Mouse (Mus musculus): Measurements from ENCODE around the gene Paxx. TPM values are rescaled to one million over a fixed set of nuclear protein-coding genes. Genes with fewer than 3 reads are reported as not detected.

Paxx gene
- polyA plus RNA-seq (2015; fragmentation: Nextera tagmentation; extraction: Ambion mirVana): 30.4 and 31.8 TPM in 2 replicates

DNA sequence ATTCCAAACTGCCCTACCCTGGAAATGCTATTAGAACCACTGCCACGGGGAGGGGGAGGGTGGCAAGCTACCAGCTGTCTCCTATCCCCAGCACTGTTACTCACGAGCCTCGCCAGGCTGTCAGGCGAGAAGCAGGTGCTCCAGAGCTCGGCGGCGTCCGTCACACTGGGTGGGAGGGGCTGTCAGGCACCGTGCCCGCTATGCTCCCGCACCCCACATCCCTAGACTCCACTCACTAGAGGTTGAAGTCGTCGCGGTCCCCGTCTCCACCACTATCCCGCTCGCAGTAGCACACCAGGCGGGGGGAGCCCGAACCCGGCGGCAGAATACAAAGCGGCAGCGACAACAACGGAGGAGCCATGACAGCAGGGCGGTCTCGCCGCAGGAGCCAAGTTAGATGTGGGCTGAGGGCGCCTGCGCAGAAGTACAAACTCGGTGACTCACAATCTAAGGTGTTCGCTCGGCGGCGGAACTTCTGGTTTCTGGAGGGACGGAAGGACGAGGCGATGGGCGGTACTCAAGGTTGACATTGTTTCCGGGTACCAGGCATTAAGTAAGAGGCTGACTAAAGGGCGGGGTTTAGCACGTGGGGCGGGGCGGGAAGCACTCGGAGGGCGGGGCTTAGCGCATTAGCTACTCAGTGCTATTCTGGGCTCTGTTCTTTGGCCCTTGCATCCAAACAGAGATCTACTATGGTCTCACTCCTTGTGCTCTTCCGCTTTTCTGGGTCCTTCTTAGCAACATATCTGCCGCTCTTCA is at the start of gene Paxx:
Gene Paxx, minus strand, starts transcription at position 544 of the 759 bp plus-strand sequence.
- Histone ChIP-seq H3K36me3 (peaks cover 8% of the 10 kb centered on the region; the same call in 1 of the 2 replicates), H3K4me1 (peaks cover 32% of the 10 kb centered on the region), H3K4me3 (replicated peaks) (peak within 1 kb of the TSS; percentile 67), H3K27me3 (no peaks in the 10 kb centered on the region), H3K9ac (peak within 1 kb of the TSS; percentile 61), H3K27ac (peak within 1 kb of the TSS; percentile 92), H3K4me2 (peak within 1 kb of the TSS; percentile 88), H3K9me3 (replicated peaks) (no peaks in the 10 kb centered on the region)
- under 1% methylated on average over 48 of the region's 48 CpGs for WGBS
- peak; percentile 90 for ATAC-seq (replicated peaks; ENCODE audit: low FRiP score)

DNA sequence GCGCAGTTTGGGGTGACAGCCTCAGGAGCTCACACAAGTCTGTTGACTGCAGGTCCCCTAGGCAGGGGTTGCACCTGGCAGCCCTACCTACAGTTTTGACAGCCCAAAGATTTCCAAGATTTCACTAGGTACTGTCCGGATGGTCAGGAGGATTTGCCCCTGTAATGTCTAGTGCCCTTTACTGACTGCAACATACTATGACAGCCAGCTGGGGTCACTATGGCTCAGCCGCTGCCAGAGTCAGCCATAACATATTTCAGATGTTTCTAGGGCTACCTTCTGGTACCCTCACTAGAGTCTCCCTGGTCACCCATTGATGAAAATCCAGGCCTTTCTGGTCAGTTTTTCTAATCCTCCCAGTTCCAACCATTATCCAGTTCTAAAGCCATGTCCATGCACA is 49.0 kb upstream of the Paxx start:
- H3K9ac ChIP-seq: no peak overlapping the region
- H3K9me3 ChIP-seq (replicated peaks): no peaks in the 10 kb centered on the region
- no peaks in the 10 kb centered on the region for H3K4me1 ChIP-seq
- no peak for ATAC-seq (replicated peaks; ENCODE audit: low FRiP score)
- 60% methylated on average over 3 of the region's 3 CpGs for WGBS
- no peaks in the 10 kb centered on the region for H3K27me3 ChIP-seq
- H3K4me3 ChIP-seq (replicated peaks): no peak overlapping the region
- H3K27ac ChIP-seq: no peak overlapping the region
- H3K36me3 ChIP-seq: peaks cover 14% of the 10 kb centered on the region
- H3K4me2 ChIP-seq: no peak overlapping the region

DNA sequence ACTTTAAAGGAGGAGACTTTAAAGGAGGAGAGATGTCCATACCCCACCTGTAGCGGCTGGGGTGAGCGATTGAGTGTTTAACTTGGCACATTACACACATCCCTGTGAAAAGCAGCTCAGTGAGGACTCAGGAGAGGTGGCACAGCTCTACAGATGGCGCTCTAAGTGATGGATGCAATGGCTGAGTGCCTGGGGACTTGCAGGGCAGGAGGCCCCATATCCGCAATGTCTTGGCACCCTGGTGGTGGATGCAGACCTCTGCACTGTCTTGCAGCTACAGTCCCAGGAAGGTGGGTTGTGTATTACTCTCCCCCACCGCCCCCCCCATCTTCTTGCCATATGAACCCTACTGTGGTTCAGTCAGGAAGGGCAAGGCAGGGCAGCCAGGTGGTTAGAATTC is 46.1 kb upstream of the Paxx start:
- Histone ChIP-seq H3K4me1 (peaks cover 8% of the 10 kb centered on the region), H3K27ac (no peak overlapping the region), H3K36me3 (peaks cover 40% of the 10 kb centered on the region), H3K9me3 (replicated peaks) (no peaks in the 10 kb centered on the region), H3K4me2 (no peak overlapping the region), H3K27me3 (no peaks in the 10 kb centered on the region), H3K9ac (no peak overlapping the region), H3K4me3 (replicated peaks) (no peak overlapping the region)
- 35% methylated on average over 5 of the region's 5 CpGs for WGBS
- 0 out of 2 replicates have a peak, but pooled peaks have one; percentile 30 for ATAC-seq (replicated peaks; ENCODE audit: low FRiP score)

DNA sequence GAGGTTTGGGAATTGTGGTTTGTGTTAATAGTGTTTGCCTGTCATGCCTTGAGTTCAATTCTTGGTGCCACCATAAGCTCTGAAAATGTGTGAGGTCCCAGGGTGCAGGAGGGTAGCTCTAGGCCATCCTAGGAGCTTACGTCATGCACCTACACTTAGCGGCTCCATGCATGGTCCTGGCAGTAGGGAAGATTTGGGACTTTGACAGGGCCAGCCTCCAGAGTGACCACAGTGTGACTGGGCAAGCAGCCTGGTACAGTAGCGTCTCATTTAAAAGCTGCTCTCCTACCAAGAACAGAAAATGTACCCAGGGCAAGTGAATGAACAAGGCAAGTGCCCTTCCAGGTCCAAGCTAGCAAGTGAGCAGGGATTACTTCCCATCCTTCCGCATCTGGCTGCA is 45.0 kb upstream of the Paxx start:
- Histone ChIP-seq H3K36me3 (peaks cover 40% of the 10 kb centered on the region), H3K4me1 (peaks cover 17% of the 10 kb centered on the region), H3K4me3 (replicated peaks) (no peak overlapping the region), H3K9me3 (replicated peaks) (no peaks in the 10 kb centered on the region), H3K9ac (no peak overlapping the region), H3K4me2 (no peak overlapping the region), H3K27ac (no peak overlapping the region), H3K27me3 (no peaks in the 10 kb centered on the region)
- ATAC-seq (replicated peaks; ENCODE audit: low FRiP score): no peak
- 95% methylated on average over 4 of the region's 4 CpGs for WGBS

DNA sequence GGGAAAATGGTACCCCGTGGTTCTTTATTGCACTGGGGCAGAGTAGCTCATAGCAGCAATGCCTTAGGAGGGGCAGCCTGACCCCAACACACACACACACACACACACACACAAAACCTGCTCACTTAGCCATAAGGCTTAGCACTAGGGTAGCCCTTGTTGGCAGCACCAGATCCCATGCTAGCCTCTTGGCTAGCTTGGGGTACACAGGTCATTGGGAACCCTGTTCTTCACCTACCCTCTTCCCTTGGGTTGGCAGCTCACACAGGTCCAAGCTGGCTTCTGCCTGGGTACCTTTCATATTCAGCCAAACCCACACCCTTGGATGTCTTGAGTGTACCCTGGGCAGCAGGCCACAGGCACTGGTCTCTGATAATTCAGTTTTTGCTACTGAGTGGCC is 44.1 kb upstream of the Paxx start:
- ATAC-seq (replicated peaks; ENCODE audit: low FRiP score): no peak
- Histone ChIP-seq H3K4me2 (no peak overlapping the region), H3K36me3 (peaks cover 40% of the 10 kb centered on the region), H3K4me3 (replicated peaks) (no peak overlapping the region), H3K27me3 (no peaks in the 10 kb centered on the region), H3K4me1 (peaks cover 21% of the 10 kb centered on the region), H3K27ac (no peak overlapping the region), H3K9ac (no peak overlapping the region), H3K9me3 (replicated peaks) (no peaks in the 10 kb centered on the region)
- 77% methylated on average over 1 of the region's 1 CpGs for WGBS

DNA sequence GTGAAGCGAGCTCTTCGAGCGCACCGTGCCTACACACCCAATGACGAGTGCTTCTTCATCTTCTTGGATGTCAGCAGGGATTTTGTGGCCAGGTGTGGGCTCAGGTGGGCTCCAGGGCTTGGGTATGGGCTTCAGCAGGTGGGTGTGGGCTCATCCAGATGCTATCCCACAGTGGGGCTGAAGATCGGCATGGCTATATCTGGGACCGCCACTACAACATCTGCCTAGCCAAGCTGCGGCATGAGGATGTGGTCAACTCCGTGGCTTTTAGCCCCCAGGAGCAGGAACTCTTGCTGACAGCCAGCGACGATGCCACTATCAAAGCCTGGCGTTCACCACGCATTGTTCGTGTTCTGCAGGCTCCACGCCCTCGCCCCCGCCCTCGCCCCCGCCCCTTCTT is 43.6 kb upstream of the Paxx start:
- no peak overlapping the region for H3K4me3 ChIP-seq (replicated peaks)
- no peak overlapping the region for H3K27ac ChIP-seq
- no peaks in the 10 kb centered on the region for H3K27me3 ChIP-seq
- 98% methylated on average over 19 of the region's 19 CpGs for WGBS
- ATAC-seq (replicated peaks; ENCODE audit: low FRiP score): no peak
- H3K4me1 ChIP-seq: peaks cover 23% of the 10 kb centered on the region
- no peak overlapping the region for H3K9ac ChIP-seq
- peaks cover 40% of the 10 kb centered on the region for H3K36me3 ChIP-seq
- H3K9me3 ChIP-seq (replicated peaks): no peaks in the 10 kb centered on the region
- H3K4me2 ChIP-seq: no peak overlapping the region

DNA sequence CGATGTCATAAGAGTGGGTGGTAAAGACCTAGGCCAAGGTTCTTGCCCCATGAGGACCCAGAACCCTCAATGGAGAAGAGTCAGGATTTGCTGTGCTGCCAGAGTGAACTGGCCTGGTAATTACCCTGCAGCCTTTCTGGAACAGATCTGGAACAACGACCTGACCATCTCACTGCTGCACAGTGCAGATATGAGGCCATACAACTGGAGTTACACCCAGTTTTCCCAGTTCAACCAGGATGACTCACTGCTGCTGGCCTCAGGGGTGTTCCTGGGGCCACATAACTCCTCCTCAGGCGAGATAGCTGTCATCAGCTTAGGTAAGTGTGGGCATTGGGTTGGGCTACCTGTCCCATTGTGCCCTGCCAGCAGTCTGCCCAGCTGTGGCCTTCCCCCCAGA is 41.8 kb upstream of the Paxx start:
- H3K9me3 ChIP-seq (replicated peaks): no peaks in the 10 kb centered on the region
- no peak overlapping the region for H3K4me3 ChIP-seq (replicated peaks)
- H3K27ac ChIP-seq: no peak overlapping the region
- H3K36me3 ChIP-seq: peaks cover 40% of the 10 kb centered on the region
- no peaks in the 10 kb centered on the region for H3K27me3 ChIP-seq
- ATAC-seq (replicated peaks; ENCODE audit: low FRiP score): no peak
- no peak overlapping the region for H3K9ac ChIP-seq
- 73% methylated on average over 3 of the region's 3 CpGs for WGBS
- no peak overlapping the region for H3K4me2 ChIP-seq
- H3K4me1 ChIP-seq: peaks cover 28% of the 10 kb centered on the region

DNA sequence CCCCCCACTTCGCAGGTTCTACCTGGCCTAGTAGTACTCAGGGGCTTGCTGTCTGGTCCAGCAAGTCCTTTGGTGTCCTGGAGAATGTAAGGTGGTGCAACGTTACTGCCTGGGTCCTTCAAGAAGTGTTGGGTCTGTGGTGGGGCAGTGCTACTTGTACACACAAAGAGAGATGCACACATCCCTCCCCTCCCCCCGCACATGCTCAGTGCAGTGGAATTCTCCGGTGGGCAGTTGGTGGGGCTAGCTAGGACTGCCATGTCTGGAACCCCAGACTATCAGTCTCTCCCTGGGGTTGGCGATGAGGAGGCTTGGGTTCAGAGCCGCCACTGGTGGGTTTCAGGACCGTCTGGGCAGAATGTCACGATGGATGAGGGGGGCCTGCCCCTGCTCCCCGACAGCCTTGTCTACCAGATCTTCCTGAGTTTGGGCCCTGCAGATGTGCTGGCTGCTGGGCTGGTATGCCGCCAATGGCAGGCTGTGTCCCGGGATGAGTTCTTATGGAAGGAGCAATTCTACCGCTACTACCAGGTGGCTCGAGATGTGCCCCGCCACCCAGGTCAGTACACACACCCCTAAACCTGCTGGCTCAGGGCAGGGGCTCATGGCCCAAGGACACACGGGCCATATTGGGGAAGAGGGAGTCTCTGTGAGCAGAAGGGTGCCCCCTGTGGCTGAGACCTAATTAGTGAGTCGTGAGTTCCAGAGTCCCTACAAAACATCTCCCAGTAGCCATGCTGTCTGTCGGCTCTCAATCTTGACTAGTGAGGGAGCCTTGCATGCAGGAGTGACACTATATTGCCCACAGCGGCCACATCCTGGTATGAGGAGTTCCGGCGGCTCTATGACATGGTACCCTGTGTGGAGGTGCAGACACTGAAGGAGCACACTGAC is 40.9 kb upstream of the Paxx start, which contains the start of gene C8g:
Gene C8g, minus strand, starts transcription at position 127 of the 894 bp plus-strand sequence.
- Histone ChIP-seq H3K36me3 (peaks cover 40% of the 10 kb centered on the region), H3K4me2 (peak within 1 kb of the TSS; percentile 93), H3K4me3 (replicated peaks) (peak within 1 kb of the TSS; percentile 87), H3K27ac (peak within 1 kb of the TSS; percentile 82), H3K27me3 (no peaks in the 10 kb centered on the region), H3K4me1 (peaks cover 30% of the 10 kb centered on the region), H3K9me3 (replicated peaks) (no peaks in the 10 kb centered on the region), H3K9ac (peak within 1 kb of the TSS; percentile 93)
- WGBS: 78% methylated on average over 20 of the region's 20 CpGs
- ATAC-seq (replicated peaks; ENCODE audit: low FRiP score): no peak

DNA sequence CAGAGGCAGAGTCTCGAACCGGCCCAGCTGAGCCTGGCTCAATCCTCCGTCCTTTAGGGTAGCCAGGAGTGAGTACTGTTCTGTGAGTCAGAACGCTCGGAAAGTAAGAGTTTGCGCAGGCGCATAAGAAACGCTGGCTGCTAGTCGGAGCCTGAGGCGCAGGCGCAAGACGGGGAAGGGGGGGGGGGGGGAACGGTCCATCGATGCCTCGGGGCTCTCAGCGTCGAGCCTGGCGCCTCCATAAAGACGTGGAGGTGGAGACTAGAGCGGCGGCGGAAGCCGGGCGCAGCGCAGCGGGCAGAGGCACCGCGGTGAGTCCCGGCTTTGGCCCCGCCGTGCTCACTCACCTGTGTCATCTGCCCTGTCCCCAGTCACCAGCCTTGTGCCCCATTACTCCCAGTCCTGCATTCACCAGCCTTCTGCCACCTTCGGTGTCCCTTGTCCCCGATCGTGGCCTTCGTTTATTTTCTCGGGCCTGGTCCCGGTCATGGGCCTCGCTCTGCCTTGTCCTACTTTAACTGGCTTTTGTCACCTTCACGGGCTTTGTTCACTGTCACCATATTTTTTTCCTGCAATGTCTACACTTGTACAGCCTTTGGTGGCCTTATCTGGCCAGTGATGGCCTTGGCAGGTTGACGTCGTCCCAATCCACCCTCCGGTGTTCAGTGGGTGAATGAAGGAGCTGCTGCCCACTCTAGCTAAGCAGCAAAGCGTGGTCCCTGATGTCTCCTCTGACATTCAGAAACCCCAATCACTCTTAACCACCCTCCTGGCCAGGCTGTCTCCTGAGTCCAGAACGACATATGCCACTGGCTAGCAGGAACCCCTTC is 39.9 kb upstream of the Paxx start, which contains the start of gene Fbxw5:
Gene Fbxw5, plus strand, starts transcription at position 175 of the 830 bp plus-strand sequence.
- no peaks in the 10 kb centered on the region for H3K27me3 ChIP-seq
- H3K4me2 ChIP-seq: peak within 1 kb of the TSS; percentile 93
- H3K4me1 ChIP-seq: peaks cover 30% of the 10 kb centered on the region
- peak within 1 kb of the TSS; percentile 87 for H3K4me3 ChIP-seq (replicated peaks)
- H3K27ac ChIP-seq: peak within 1 kb of the TSS; percentile 82
- H3K36me3 ChIP-seq: peaks cover 35% of the 10 kb centered on the region
- ATAC-seq (replicated peaks; ENCODE audit: low FRiP score): peak; percentile 89
- H3K9me3 ChIP-seq (replicated peaks): no peaks in the 10 kb centered on the region
- peak within 1 kb of the TSS; percentile 93 for H3K9ac ChIP-seq
- under 1% methylated on average over 43 of the region's 44 CpGs for WGBS

DNA sequence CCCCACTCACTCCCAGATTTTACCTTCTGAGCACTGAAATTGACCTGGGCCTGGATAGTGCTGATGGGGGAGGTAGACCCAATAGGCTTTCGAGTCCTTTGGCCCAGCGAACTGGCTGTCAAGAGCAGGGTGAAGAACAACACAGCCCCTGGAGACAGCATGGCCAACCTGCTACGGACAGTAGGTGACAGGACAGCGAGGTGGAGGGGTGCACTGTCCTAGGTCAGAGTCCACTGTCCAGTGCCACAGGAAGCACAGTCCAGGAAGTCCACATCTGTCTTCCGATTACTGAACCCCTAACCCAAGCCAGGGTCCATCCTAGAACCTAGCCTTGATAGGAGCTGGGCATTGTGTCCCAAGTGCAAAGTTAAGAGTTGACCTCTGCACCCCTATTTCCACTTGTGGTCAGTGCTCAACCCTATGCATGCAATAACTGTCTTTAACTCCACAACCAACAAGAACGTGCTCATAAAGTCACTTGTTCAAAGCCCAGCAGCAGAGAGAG is 39.2 kb upstream of the Paxx start:
- 69% methylated on average over 6 of the region's 6 CpGs for WGBS
- H3K36me3 ChIP-seq: peaks cover 28% of the 10 kb centered on the region
- no peaks in the 10 kb centered on the region for H3K9me3 ChIP-seq (replicated peaks)
- peak; percentile 45 for ATAC-seq (replicated peaks; ENCODE audit: low FRiP score)
- no peaks in the 10 kb centered on the region for H3K27me3 ChIP-seq
- peaks cover 30% of the 10 kb centered on the region for H3K4me1 ChIP-seq
- H3K27ac ChIP-seq: peak overlapping the region; percentile 71
- peak overlapping the region; percentile 93 for H3K4me2 ChIP-seq
- H3K9ac ChIP-seq: peak overlapping the region; percentile 93
- peak overlapping the region; percentile 87 for H3K4me3 ChIP-seq (replicated peaks)

All from kidney, embryonic 15.5 days (tissue).